Mouse (Mus musculus): ENCODE results near the gene Rnf11.

The Rnf11 gene

DNA sequence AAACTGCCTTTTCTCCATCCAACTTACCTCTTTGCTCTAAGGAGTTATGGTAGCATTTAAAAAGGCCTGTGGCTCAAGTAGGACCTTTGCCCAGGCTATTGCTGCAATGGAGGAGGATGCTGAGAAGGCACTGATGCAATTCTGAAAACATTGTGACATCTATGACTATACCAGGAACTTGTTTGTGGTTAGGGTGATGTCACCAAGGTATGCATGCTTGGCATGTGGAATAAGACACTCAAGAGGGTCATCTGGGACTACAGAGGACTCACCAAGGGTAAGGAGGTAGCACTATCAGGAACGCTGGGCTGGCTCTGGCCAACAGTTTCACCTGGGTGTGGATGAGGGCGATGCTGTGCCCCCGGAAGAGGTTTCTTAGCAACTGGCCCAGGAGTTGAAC is at the start of gene Rnf11:
Gene Rnf11, minus strand, starts transcription at position 108 of the 400 bp plus-strand sequence.
- DNase-seq = no peak

DNA sequence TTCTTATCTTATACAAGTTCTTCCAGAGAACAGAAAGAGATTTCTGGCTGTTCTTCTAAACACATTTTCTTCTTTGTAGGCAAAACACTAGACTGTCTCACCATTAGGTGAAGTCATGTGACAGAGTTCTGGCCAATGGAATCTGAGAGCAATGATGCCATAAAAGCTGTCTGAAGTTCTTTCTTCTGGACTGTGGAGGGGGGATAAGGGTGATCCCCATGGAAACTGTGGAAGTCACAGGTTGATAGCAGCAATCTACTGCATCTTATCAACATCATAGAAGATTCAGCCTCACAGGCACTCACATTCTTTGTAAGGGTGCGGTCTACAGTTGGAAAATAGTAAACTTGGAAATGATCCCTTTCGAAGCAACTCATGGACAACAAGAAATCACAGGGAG is 46.6 kb upstream of the Rnf11 start, which contains the start of gene 4930522H14Rik:
Gene 4930522H14Rik, minus strand, starts transcription at position 187 of the 400 bp plus-strand sequence.
- no peak for DNase-seq

DNA sequence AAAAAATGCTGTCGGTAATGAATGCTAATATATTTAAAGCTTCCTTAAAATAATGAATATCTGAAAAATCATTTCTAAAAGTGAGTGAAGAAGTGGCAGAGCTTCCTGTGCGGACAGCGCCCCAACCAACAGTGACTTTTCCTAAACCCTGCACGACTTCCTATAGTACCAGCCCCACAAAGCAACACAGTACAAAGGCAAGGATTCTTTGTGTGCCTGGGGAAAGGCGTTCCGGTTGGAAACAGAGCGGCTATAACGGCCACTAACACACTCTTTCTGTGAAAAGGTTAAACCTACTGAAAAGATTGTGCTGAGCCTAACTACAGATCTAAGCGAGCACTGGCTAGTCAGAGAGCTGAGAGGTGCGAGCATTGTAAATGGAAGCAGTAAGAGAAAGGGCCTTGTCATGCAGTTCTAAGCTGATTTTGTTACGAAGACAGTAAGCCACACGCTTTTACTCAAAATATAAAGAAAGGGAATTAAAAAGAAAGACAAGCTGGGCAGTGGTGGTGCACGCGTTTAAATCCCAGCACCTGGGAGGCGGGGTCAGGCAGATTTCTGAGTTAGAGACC is 45.8 kb upstream of the Rnf11 start:
- no peak for DNase-seq

DNA sequence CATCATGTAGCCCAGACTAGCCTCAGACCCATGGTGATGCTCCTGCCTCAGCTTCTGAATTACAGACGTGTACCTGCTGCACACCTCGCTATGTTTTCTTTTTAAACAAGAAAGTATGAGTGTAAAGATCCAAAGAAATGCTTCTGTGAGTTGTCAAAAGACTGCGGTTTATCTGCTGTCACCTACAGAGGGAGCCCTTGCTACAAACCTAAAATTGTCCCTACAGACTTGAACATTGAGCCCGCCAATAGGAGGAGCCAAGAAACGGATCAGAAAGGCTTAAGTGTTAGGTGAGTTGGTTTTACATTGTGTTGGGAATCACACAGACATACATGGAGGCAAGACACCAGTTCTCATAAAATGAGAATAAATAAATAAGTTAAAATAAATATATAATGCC is 20.4 kb upstream of the Rnf11 start:
- DNase-seq = peak; percentile 53

DNA sequence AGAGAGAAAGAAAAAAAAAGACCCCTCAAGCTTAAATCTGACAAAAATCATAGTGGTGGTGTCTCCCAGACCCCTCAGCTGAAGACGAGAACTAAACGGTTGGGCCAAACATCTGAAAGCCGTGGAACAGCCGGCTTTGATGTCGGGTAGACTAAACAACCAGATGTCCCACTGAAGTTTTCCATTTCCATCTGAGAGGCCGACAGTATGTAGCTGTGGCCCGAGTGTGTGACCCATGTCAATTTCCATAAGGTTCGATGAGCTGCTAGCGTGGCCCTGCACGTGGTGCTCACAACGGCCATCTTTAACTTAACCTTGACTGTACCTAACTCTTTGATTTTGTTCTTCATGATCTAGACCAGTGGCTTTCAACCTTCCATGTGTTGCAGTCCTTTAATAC is 13.9 kb upstream of the Rnf11 start:
- DNase-seq = no peak

DNA sequence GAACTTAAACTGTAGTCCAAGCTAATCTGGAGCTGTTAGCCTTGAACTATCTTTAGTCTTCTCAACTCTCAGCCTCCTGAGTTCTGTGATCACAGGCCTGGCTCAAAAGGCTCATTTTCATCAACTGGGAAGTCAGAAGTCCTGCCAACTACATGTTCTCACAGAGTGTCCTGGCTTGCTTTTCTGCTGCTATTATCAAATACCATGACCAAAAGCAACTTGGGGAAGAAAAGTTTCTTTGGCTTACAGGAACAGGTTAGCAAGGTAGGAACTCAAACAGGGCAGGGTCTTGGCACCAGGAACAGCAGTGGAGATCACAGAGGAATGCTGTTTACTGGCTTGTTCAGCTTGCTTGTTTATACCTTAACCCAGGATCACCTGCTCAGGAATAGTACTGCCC is 9.1 kb upstream of the Rnf11 start:
- no peak for DNase-seq

DNA sequence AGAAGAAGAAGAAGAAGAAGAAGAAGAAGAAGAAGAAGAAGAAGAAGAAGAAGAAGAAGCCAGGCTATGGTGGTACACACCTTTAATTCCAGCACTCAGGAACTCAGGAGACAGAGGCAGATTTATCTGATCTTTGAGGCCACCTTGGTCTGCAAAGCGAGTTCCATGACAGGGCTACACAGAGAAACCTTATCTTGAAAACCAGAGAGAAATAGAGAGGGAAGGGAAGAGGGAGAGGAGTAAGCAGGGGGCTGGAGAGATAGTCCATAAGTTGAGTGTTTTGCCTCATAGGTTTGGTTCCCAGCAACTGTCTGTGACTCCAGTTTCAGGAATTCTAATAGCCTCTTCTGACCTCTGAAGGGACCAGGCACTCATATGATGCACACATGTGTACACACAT is 4.3 kb upstream of the Rnf11 start:
- no peak for DNase-seq

DNA sequence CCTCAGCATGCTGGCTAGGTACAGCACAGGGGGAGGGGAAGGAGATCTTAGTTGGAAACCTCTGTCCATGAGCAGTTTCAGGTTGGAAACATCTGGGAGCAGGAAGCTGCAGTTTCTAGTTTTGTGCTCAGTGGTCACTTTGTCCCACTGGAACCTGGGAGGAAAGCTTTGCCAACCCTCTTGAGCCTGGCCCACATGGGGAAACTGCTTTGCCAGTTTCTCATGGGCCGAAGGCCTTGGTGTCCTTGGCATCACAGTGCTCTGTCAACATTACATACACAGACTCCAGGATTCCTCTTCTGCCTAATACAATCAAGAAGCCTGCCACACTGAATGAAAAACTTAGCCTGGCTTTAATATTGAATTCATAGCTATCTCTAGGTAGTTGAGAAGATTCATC is 1.8 kb downstream of the Rnf11 start:
- no peak for DNase-seq

DNA sequence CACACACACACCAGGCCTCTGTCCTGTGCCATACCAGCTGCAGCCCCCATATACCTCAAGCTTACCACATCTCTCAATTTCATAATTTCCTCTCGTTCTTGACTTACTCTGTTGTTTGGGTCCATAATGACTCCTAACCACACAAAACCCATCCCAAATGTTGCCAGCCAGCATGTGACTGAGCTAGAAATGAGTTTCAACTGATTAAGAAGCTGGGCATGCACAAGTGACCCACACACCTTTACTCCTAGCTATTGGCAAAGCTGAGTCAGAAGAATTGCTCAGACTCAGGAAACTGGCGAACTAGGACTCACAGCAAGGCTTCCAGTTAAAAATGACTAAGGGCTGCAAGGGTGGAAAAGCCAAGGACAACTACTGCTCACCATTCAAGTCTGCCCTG is 3.1 kb downstream of the Rnf11 start:
- DNase-seq = no peak

DNA sequence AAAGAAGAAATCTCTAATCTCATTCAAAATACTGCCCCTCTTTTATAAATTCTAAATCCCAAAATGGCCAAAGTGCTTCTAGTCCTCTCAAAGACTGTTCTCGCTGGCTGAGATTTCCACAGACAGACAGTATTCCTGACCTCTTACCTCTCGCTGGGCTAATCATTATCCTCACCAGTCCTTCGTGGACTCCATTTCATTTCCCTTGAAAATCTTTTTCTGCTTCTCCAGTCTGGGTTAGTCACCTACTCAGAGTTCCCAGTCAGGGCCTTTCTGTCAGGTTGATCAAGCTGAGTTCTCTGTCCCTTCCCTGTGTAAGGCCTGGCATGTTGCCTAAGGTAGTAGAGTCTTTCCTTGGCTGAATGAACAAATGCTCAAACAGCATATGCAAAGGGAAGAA is 7.1 kb downstream of the Rnf11 start:
- no peak for DNase-seq

DNA sequence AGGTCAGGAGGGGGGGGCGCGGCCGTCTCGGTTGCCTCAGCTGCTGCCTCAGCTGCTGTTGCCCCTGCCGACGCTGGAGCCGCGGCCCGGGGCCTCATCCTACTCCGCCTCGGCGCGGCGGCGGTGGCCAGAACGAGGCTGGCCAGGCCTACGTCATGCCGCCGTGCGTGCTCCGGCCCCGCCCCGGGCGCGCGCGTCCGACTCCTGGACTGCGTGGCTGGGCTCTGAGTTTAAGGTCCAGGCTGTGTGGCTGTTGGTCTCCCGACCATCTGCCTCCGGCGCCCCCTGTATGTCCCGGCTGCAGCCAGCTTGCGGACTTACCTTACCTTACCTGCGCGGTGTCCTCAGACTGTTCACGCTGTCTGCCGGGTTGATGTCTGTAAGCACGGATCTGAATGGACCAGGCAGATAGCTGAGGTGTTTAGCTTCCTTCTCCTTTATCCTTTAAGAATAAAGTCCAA is 7.9 kb downstream of the Rnf11 start:
- peak; percentile 67 for DNase-seq

DNA sequence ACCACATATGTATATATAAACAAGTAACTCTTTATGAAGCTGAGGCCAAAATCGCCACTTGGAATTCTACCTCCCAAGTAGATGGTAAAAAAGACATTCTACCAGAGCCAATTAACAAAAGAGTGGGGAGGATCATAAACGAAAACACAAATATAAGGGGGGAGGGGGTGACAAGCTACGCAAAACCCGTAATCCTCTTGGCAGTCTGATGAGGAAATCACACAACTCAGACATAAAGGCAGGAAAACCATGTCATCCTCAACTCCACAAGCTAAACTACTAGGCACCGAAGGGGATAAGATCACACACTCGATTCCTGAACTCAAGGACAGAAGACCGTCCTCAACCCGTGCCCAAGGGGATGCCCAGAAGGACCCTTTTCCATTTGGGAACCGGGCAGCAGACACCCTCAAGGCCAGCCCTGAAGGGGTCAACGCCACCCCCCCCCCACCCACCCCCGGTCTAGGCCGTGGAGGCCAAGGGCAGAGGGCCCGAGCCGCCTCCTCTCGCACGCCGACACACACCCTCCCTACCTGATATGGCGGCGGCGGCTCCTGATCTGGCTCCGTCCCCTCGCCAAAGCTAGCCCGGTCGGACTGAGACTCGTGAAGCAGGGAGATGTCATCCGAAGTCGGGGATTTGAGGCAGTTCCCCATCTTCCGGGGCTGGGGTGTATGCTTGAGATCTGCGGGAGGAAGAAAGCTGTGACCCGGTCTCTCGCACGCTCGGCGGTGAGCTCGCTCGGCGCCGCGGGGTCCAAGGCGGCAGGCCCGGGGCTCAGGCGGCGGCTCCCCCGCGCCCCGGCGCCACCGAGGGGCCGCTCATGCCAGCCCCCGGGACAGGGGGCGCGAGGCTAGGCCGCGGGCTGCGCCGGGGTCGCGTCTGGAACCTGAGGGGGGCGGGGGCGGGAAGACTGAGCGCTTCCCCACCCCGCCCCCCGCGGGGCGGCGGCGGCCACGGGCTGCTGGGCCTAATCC is 8.7 kb downstream of the Rnf11 start:
- peak; percentile 42 for DNase-seq

DNA sequence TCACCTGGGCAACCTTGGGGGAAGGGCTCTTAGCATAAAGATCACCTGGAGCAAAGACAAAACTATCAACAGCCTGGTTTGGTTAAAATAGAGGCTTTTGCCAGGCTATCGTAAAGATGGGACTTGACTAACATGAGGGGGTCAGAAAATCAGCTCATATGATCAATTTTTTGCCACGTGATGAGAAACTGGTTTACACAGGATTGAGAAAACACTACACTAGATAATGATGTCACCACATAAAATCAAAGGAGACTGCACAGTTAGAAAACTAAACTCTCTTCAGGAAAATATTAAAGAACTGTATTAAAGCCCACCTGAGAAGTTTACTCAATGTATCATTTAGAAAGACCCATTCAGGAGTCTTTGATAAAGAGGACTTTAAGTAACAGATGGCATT is 9.4 kb downstream of the Rnf11 start:
- DNase-seq = no peak

DNA sequence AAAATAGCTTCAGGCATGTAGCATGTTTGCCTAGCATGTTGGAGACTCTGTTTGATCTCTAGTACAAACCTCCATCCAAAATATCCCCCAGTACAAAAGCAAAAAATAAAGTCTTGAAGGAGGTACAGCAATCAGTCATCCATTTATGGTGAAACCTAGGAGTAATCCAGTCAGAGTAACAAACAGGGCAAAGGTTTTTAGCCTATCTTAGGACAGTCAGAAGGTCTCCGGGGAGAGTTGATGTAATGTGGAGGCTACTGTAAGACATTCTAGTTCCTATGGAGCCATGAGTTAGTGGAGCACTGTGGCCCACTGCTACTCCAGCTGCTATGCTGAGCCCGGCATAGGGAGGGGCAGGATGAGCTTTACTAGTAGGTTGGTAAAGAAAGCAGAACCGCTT is 12.0 kb downstream of the Rnf11 start:
- no peak for DNase-seq

DNA sequence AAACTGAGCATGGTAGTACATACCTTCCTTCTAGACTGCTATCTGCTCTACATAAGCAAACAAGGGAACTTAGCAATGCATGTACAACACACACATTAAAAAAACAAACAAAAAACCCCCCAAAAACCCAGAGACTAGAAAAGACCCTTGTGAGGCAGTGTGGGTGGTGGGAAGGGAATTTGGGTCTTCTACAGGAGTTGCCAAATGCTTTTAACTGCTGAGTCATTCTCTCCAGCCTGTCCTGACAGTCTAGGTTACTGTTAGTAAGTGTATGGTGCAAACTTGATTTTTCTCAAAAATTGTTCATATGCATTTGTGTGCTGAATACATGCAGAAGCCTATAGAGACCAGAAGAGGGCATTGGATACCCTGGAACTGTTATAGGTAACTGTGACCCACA is 12.9 kb downstream of the Rnf11 start:
- DNase-seq = no peak

DNA sequence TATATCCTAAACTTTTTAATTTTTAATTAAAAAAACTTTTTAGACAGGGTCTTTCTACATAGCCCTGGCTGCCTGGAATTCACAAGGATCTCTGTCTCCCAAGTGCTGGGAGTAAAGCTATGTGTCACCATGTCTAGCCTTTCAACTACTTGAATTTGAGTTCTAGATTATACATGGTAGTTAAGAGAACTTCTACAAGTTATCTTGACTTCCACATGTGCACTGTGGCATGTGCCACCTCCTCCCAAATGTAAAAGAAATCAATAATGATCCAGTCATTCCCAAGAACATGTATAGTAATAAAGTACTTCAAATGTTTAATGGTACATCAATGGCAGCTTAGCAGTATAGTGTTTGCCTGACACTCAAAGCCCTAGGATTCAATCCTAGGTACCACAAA is 16.8 kb downstream of the Rnf11 start:
- DNase-seq = no peak

DNA sequence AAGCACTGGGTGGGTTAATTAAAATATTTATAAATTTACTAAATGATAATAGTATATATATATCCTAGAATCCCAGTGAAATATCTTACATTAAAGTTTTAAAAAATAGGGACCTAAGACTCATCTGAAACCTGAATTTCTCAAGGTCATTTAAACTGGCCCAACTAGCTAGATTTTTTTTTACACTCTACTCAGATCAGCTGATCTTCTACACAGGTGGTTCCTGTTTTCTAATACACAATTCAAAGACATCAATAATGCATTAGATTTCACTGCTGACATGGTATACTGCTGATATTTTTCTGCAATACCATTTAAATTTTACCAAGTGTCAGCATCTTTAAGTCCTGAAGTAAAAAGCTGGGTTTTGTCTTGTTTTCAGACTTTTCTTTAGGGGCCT is 20.6 kb downstream of the Rnf11 start:
- DNase-seq = no peak

DNA sequence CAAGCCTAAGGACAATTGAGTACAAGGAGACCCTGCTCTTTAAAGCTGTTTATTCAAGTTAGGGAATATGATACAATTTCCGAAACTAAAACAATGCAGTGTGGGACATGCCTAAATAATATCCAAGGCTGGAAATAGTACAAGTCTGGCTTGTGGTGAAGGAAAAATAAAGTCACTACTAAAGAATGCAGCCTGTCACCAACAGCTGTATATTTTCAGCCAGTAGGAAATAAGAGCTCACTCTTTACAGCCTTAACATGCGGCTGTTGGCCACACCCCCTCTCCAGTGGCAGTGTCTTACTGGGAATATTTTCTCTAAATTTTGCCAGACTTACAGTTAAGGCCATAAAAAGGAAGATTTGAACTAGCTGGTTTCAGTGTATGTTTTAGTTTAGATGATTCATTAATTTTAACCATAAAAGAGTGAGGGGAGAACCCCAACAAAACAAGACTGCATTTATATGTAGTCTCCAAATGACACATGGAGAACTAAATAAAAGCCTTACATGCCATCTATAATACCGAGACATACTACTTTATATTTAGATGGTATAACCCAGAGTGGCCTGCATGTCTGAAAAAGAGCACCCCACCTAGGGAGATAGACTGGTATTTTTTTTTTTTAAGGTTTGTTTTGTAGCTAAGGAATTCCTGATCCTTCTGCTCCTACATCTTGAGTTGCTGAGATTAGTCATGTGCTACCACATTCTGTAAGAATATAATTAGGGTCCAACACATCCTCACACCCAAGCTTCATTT is 23.9 kb downstream of the Rnf11 start:
- DNase-seq = no peak

DNA sequence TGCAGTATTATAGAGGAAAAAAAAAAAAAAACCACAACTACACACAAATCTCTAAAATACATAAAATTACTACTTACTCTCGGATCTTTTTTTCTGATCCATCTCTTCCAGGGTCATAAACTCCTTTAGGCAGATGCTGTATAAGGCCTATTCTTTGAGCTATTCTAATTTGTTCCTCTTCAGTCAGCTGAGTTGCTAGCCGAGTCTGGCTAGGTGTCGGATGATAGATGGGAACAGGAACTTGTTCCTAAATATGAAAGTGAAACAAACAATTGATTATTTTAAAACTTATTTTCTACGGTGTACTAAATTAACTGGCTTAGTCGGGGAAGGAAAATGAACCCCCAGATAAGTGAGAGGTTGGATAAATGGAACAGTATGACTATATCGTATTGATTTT is 27.7 kb downstream of the Rnf11 start:
- no peak for DNase-seq

DNA sequence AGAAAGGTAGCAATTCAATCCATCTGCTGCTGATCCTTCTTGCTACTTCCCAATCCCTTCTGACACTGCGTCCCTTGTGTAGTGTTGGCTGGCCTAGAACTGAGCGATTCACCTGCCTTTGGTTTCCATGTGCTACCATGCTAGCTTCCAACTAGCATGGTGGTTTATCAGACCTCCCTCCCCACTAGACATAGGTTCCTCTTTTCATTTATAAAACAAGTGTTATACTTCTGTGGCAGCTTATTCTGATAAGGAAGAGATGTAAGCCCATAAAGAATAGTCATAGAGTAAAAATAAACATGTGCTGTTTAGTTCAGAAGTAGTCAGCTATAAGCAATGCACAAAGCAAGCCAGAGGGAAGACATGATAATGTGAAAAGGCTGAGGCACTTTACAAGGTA is 36.0 kb downstream of the Rnf11 start:
- DNase-seq = no peak

DNA sequence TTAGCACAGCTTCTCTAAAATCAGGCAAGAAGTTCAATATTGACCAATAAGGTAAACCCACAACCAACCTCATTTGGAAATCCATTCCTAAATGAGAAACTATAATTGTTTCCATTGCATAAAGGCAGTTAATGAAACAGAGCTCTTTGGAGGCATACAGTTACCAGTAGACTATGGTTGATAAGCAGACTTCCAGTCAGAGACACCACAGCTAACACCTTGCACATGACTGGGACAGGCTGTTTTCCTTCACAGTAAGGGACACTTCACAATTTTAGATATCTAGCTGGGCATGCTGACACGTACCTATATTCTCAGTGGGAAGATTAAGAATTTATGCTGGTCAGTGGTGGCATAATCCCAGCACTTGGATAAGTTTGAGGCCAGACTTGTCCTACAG is 38.6 kb downstream of the Rnf11 start:
- DNase-seq = no peak

DNA sequence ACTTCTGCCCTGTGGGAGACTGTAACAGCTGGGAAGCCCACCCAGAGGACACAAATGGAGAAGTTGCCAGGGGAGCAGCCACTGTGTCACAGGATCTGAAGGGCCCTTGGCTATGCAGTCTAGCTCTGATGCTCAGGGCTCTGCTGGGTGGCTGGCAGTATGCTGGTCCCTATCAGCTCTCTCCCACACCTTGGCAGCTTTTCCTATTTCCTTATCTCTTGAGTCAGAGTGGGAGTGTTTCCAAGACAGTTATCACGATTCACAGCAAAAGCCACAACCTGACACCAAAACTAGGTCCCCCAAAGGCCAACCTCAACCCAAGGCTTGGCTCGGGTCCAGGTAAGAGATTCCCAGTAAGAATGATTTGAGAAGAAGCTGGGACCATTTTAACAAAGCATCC is 39.1 kb downstream of the Rnf11 start:
- no peak for DNase-seq

DNA sequence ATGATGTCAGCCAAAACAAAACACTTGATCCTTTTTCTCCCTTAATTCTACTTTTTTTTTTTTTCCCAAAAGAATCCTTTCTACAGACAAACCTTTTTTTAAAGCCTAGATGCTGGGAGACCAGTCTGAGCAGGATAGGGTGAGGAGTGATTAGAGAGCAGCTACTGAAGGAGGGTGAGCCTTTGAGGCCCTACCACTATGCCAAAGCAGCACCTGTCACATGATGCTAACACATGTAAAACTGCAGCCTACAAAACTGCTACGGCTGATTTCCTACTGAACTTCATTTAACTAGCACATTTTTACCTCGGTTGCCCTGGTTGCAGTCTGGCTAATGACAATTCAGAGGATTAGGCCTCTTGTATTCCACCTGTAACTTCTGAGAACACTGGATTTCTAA is 39.6 kb downstream of the Rnf11 start:
- DNase-seq = no peak

DNA sequence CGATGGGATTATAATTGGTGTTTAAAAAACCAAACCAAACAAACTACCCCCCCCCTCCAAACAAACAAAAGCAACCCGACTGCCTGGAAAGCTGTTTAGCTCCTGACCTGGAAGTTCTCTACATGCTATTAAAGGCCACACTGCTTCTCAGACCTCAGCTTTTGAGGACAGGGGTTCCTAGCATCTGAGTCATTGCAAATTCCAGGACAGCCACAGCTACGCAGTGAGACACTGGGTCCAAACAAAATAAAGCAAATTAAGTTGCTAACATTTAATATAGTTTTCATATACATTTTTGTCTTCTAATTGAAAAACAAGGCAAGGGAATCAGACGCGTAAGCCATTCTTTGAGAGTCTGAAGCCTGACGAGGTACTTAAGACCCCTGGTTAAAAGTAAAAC is 40.1 kb downstream of the Rnf11 start:
- DNase-seq = no peak
